Mouse (Mus musculus): ENCODE measurements around the gene Galnt18. TPM values are rescaled to one million over a fixed set of nuclear protein-coding genes. Genes with fewer than 3 reads are reported as not detected.
A peak's percentile ranks its signal among the peaks of the same experiment; 100 is the strongest.

Galnt18 gene
- total RNA-seq, 2 experiments from 2014 or later: 11.2 to 12.5 TPM

- no peak for DNase-seq
These were observed 8.5 kb downstream of the Galnt18 start for GRCm38 (mm10) chr7:111771251-111771801.

DNA sequence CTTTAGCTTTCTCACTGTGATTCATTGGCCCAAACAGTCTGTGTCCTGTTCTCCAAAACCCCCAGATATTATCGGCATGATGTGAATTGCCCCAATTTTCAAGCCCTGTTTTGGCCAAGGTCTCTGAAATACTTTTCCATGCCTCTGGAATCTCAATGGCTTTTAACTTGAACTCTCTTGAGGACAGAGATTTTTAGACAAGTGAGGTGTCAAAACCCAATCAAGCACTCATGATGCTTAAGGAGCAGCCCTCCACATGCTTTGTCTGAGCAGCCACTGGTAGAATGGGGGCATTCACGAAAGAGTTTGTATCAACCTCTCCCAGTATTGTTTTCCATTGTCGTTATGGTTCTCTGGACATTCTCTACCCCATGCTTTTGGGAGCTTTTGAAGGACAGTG, 9.2 kb downstream of the Galnt18 start:
- no peak for DNase-seq

DNA sequence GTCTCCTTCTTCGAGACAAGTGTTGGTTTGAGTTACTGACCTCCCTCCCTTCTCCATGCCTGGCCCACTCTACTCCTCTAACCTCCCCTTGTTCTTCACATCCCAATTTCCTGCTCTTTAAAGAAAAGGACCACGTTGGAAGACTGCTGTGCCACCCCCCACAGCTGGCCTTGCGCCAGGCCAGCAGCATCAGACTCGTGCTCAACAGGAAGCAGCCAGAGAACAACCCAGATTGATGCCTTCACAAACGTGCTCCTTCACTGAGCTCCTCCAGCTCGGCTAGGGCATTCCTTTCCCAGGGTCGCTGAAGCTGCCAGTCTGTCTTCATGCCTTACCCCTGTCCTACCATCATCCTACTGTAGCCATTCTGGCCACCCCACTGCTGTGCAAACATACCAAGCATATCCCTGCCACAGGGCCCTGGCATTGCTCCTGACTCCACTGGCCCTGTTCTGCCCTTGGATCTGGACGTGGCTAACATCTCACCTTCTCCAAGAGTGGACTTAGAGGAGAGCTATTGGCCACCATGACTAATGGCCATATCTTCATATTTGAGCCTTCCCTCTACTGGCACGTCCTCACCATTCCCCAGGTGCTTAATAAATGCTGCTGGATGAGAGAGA, 13.5 kb downstream of the Galnt18 start:
- no peak for DNase-seq

DNA sequence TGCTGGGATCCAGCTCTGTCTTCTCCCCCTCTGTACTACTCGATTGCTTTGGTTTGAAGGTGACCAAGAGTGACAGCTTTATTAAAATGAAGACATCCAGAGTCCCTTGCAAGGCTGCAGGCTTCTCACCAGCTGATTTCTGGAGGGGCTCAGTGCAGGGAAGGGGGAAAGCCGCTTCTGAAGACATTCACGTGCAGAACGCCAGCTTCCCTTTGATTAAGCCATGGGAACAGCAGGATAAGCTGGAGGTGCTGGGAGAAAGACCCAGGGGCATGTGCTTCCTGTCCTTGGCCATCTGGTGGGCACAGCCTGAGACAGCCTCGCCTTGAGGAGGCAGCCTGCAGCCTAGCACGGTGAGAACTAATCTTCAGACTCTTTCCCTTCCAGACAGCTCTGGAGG, 17.0 kb downstream of the Galnt18 start:
- DNase-seq: no peak

DNA sequence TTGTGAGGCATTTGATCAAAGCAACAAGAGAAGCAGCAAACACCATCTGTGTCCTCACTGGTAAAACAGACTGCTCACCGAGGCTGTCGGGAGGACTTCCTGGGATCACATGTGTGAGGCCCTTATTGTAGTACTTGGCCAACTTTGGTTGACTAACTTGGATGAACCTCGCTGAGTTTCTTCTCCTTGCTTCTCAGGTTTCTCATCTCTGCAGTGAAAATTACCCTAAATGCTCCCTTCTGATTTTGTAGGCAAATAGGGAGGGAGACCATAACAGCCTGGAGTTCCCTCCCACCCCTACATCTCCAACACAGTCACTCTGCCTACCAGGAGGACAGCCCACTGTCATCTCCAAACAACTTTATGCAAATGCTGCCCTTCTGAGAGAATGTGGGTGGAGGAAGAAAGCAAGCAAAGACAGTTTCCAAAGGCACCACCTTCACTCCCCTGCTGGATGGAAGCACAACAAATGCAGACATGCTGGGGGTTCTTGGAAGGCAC, 31.2 kb downstream of the Galnt18 start:
- no peak for DNase-seq

GRCm38 (mm10) chr7:111744770-111745169, 35.0 kb downstream of the Galnt18 start:
- no peak for DNase-seq

DNA sequence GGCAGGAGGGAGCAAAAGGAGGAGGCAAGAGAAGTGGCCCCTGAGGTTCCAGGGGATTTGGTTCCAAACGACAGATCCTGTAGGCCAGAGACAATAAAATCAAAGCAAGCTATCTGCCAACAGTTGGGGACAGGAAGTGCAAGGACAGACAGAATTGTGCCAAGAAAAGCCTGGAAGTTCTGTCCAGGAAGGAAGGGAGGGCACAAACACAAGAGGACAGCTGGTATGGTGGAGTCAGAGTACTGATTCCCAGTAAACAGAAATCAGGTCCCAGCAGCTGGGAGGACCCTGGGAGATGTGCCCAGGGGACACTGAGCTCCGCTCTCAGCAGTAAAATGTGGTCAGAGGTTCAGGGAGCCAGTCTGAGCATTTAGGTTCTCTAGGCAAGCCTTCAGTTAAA, 38.2 kb downstream of the Galnt18 start:
- peak; percentile 60 to 79 for DNase-seq

DNA sequence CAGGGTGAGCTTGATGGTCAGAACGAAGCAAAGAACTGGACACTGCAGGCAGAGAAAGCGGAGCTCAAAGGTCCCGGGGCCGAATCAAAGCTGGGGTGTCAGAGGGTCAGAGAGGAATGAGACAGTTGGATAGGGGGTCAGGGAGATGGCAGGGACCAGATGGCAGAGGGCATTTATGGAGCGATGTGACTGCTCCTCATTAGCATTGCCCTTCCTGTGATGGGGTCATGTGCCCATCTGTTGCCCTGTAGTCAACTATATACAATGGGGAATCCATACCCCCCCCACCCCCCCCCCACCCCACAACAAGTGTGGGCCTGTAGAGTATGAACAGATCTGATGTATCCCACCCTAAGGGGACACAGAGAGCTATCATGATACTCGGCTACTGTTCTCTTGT, 39.7 kb downstream of the Galnt18 start:
- DNase-seq: no peak

GRCm38 (mm10) chr7:111739371-111739765, 40.4 kb downstream of the Galnt18 start:
- DNase-seq: peak; percentile 51 to 63

GRCm38 (mm10) chr7:111738456-111739370, 41.1 kb downstream of the Galnt18 start:
- DNase-seq: no peak

- peak in 1 of 2 experiments; percentile 47 for DNase-seq
These were observed 42.4 kb downstream of the Galnt18 start for GRCm38 (mm10) chr7:111737426-111737825.

GRCm38 (mm10) chr7:111736365-111736764, 43.4 kb downstream of the Galnt18 start:
- DNase-seq: no peak

GRCm38 (mm10) chr7:111730346-111731269, 49.2 kb downstream of the Galnt18 start:
- peak; percentile 55 to 62 for DNase-seq

- peak; percentile 49 to 81 for DNase-seq
These were observed 52.8 kb downstream of the Galnt18 start for GRCm38 (mm10) chr7:111726928-111727327.

- no peak for DNase-seq
These were observed 55.0 kb downstream of the Galnt18 start for GRCm38 (mm10) chr7:111724730-111725129.

GRCm38 (mm10) chr7:111724004-111724403, 55.8 kb downstream of the Galnt18 start:
- DNase-seq: no peak

GRCm38 (mm10) chr7:111721308-111721698, 58.5 kb downstream of the Galnt18 start:
- peak; percentile 42 for DNase-seq

DNA sequence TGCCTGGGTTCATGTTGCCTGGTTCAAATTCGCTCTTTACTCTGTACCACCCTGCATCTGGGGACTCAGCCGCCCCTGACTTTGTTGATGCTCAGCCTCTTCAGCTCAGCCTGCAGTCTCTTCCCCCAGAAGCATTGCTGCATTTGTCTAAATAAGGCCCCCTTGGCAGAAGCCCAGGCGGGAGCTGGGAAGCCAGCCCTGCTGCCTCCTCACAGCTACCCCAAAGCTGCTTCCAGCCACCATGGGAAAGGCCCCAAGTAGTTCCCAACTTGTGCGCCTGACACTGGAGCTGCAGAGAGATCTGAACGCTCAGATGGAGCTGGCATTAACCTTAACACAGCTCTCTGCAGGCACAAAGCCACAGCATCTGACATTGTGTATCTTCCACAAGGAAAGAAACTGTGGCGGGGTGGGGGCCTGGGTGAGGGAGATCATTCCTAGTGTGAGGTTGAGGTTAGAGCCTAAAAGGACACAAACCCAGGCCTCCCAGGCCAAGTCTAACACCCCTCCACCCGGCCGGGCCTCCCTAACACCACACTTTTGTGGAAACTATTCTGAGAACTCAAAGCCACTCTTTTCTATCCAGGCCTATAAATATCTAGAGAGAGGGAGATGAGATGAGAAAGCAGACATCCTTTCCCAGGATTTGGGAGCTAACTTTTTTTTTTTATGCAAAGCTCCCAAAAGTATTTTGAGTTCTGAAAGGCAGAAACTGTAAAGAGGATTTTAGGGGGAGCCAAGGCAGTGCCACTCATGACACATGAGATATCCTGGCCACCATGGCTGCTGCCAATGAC, 59.1 kb downstream of the Galnt18 start:
- peak; percentile 57 to 64 for DNase-seq

- DNase-seq: peak; percentile 62 to 82
These were observed 60.9 kb downstream of the Galnt18 start for GRCm38 (mm10) chr7:111718900-111719299.

DNA sequence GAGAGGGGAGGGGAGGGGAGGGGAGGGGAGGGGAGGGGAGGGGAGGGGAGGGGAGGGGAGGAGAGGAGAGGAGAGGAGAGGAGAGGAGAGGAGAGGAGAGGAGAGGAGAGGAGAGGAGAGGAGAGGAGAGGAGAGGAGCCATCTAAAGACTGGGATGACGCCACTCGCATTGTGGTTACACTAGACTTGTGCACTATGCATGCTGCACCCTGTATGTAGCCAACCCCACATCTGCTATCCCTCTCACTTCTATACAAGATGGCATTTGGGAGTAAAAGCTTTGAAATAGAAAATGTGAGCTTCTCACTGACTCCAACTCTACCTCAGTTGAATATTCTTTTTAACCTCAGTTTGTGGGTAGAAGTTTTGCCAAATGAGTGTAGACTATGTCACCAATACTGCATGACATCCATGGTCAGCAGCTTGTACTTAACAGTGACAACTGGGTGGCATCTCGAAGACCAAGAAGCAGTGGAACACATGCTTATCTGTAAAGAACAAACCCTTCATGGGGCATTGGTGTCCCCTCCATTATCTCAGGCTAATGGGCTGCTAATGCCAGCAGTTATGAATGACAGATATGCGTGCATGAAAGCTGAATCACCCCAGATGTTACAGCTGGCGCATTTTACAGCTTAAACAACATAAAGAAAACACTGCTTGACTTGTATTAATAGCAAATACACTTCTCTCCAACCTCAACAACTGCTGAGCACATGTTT, 65.0 kb downstream of the Galnt18 start:
- DNase-seq: no peak

Data from heart, adult 18-20 months (tissue).